Mouse (Mus musculus): ENCODE measurements around the gene Gad2. TPM values are rescaled to one million over a fixed set of nuclear protein-coding genes. Genes with fewer than 3 reads are reported as not detected.

Gene Gad2
- polyA plus RNA-seq, 1 experiment from 2014 or later = 0.28 TPM

Small RNAs within 50 kb of the gene (microRNA-seq; reads per million reads assigned to microRNA genes)
- gene Gm23636 (not detected), gene Mir3967 (not detected)

Other genes starting within 250 kb of the Gad2 start
- 0.77 and 0.89 TPM in 2 replicates for gene Apbb1ip, start 151.9 kb downstream of the Gad2 start, polyA plus RNA-seq (2016; fragmentation: Nextera tagmentation; extraction: Ambion mirVana)